Mouse (Mus musculus) MEL (cell line): Measurements from ENCODE around the gene Ptcd2. TPM values are rescaled to one million over a fixed set of nuclear protein-coding genes. Genes with fewer than 3 reads are reported as not detected.

Source experiments
- DNase-seq: peaks from one replicate; pipeline ENCODE4 v3.0.0; 2011; ENCODE audit warnings: low read depth, low spot score
- H3K27ac ChIP-seq: 2 replicates; pipeline ENCODE4 v1.5.1; 2012; ENCODE audit warnings: low read depth, mild to moderate bottlenecking, control low read depth, low read length, moderate library complexity; ENCODE audit not compliant: control insufficient read depth
- H3K27me3 ChIP-seq, 2 experiments: fragments of 150-350 bp in 1 of 2; sonication (generic) in 1 of 2; 2 replicates each; pipeline ENCODE4 v1.6.1; 2012; ENCODE audit warnings: low read length in 2 of 2, mild to moderate bottlenecking in 2 of 2, improper control_type of control experiment in 1 of 2, moderate library complexity in 1 of 2; ENCODE audit not compliant: insufficient read depth in 2 of 2, control insufficient read depth in 1 of 2
- H3K36me3 ChIP-seq, 2 experiments: 2 replicates each; pipeline ENCODE4 v1.6.1; 2012 to 2014; ENCODE audit warnings: low read length in 2 of 2, improper control_type of control experiment in 1 of 2, inconsistent platforms in 1 of 2, mild to moderate bottlenecking in 1 of 2; ENCODE audit not compliant: insufficient read depth in 2 of 2, control insufficient read depth in 1 of 2
- H3K4me1 ChIP-seq, 2 experiments: fragments of 150-350 bp in 1 of 2; sonication (generic) in 1 of 2; 2 replicates each; pipeline ENCODE4 v1.6.1; 2012; ENCODE audit warnings: low read length in 2 of 2, improper control_type of control experiment in 1 of 2, mild to moderate bottlenecking in 1 of 2; ENCODE audit not compliant: insufficient read depth in 2 of 2, control insufficient read depth in 1 of 2
- H3K4me3 ChIP-seq, 2 experiments: fragments of 150-350 bp in 1 of 2; sonication (generic) in 1 of 2; 2 replicates each; pipeline ENCODE4 v1.5.1; 2012; ENCODE audit warnings: low read depth in 2 of 2, low read length in 2 of 2, mild to moderate bottlenecking in 2 of 2, moderate library complexity in 2 of 2, control low read depth in 1 of 2, improper control_type of control experiment in 1 of 2; ENCODE audit not compliant: control insufficient read depth in 1 of 2, insufficient read depth in 1 of 2
- H3K79me2 ChIP-seq: 2 replicates; pipeline ENCODE4 v1.6.1; 2012; ENCODE audit warnings: mild to moderate bottlenecking, low read length, moderate library complexity; ENCODE audit not compliant: control insufficient read depth, poor library complexity, insufficient read depth
- H3K9ac ChIP-seq: 2 replicates; pipeline ENCODE4 v1.6.1; 2012; ENCODE audit warnings: low read depth, mild to moderate bottlenecking, control low read depth, low read length, moderate library complexity; ENCODE audit not compliant: control insufficient read depth, poor library complexity, severe bottlenecking
- H3K9me3 ChIP-seq: fragments of 150-350 bp; sonication (generic); replicated peaks from 2 replicates; pipeline ENCODE4 v1.6.1; 2012; ENCODE audit warnings: mild to moderate bottlenecking, low read length, improper control_type of control experiment, moderate library complexity; ENCODE audit not compliant: insufficient read depth
- BHLHE40 ChIP-seq: IDR thresholded peaks from 2 replicates; pipeline ENCODE4 v1.6.1; 2012; ENCODE audit warnings: low read depth, mild to moderate bottlenecking, inconsistent platforms, low read length, improper control_type of control experiment, borderline replicate concordance
- CHD1 ChIP-seq: IDR thresholded peaks from 2 replicates; pipeline ENCODE4 v1.6.1; 2012; ENCODE audit warnings: low read depth, mild to moderate bottlenecking, inconsistent platforms, low read length, improper control_type of control experiment
- CHD2 ChIP-seq: IDR thresholded peaks from 2 replicates; pipeline ENCODE4 v1.6.1; 2011; ENCODE audit warnings: low read length, improper control_type of control experiment
- CTCF ChIP-seq, 3 experiments: IDR thresholded peaks in 2 of 3; conservative IDR thresholded peaks in 1 of 3; 2 replicates each; pipeline ENCODE4 v1.5.1; 2011 to 2012; ENCODE audit warnings: low read length in 3 of 3, low read depth in 2 of 3, mild to moderate bottlenecking in 2 of 3, improper control_type of control experiment in 1 of 3, inconsistent platforms in 1 of 3, mixed read lengths in 1 of 3, moderate library complexity in 1 of 3; ENCODE audit not compliant: control insufficient read depth in 1 of 3, insufficient read depth in 1 of 3, poor library complexity in 1 of 3, severe bottlenecking in 1 of 3
- EP300 ChIP-seq, 2 experiments: IDR thresholded peaks; 2 replicates each; pipeline ENCODE4 v1.6.1; 2011; ENCODE audit warnings: improper control_type of control experiment in 2 of 2, low read length in 2 of 2, low read depth in 1 of 2, mild to moderate bottlenecking in 1 of 2
- ETS1 ChIP-seq: IDR thresholded peaks from 2 replicates; pipeline ENCODE4 v1.6.1; 2012; ENCODE audit warnings: low read depth, mild to moderate bottlenecking, inconsistent platforms, low read length, improper control_type of control experiment, moderate library complexity
- GABPA ChIP-seq: IDR thresholded peaks from 2 replicates; pipeline ENCODE4 v1.6.1; 2012; ENCODE audit warnings: low read depth, mild to moderate bottlenecking, inconsistent platforms, low read length, improper control_type of control experiment, moderate library complexity
- MEF2A ChIP-seq: IDR thresholded peaks from 2 replicates; pipeline ENCODE4 v1.6.1; 2014; ENCODE audit warnings: low read depth, mild to moderate bottlenecking, inconsistent platforms, low read length, improper control_type of control experiment; ENCODE audit not compliant: poor library complexity, insufficient replicate concordance, severe bottlenecking; ENCODE audit errors: extremely low read depth
- MXI1 ChIP-seq: IDR thresholded peaks from 2 replicates; pipeline ENCODE4 v1.6.1; 2011; ENCODE audit warnings: mild to moderate bottlenecking, low read depth, low read length, improper control_type of control experiment
- POLR2AphosphoS5 ChIP-seq: IDR thresholded peaks from 2 replicates; pipeline ENCODE4 v1.6.1; 2012; ENCODE audit warnings: low read depth, borderline replicate concordance, mild to moderate bottlenecking, inconsistent platforms, low read length, moderate library complexity, mixed read lengths
- TBP ChIP-seq: IDR thresholded peaks from 2 replicates; pipeline ENCODE4 v1.8.0; 2011; ENCODE audit warnings: low read depth, low read length, improper control_type of control experiment
- UBTF ChIP-seq: IDR thresholded peaks from 2 replicates; pipeline ENCODE4 v1.6.1; 2012; ENCODE audit warnings: low read depth, mild to moderate bottlenecking, inconsistent platforms, low read length, improper control_type of control experiment, moderate library complexity, borderline replicate concordance; ENCODE audit not compliant: insufficient read depth
- USF1 ChIP-seq: IDR thresholded peaks from 2 replicates; pipeline ENCODE4 v1.6.1; 2014; ENCODE audit warnings: low read depth, mild to moderate bottlenecking, inconsistent platforms, low read length, improper control_type of control experiment, moderate library complexity
- USF2 ChIP-seq, 2 experiments: IDR thresholded peaks; 2 replicates each; pipeline ENCODE4 v1.6.1; 2011 to 2012; ENCODE audit warnings: improper control_type of control experiment in 2 of 2, low read length in 2 of 2, borderline replicate concordance in 1 of 2, inconsistent platforms in 1 of 2, low read depth in 1 of 2, mild to moderate bottlenecking in 1 of 2; ENCODE audit not compliant: insufficient read depth in 1 of 2
- ZKSCAN1 ChIP-seq: IDR thresholded peaks from 2 replicates; pipeline ENCODE4 v1.6.1; 2012; ENCODE audit warnings: low read depth, mild to moderate bottlenecking, inconsistent platforms, low read length, improper control_type of control experiment, moderate library complexity
- ZMIZ1 ChIP-seq: IDR thresholded peaks from 2 replicates; pipeline ENCODE4 v1.6.1; 2012; ENCODE audit warnings: low read depth, mild to moderate bottlenecking, inconsistent platforms, low read length, improper control_type of control experiment, moderate library complexity
- polyA plus RNA-seq, 2 experiments: library from polyadenylated mRNA; stranded (reverse) in 1 of 2; unstranded in 1 of 2; fragments of >175 nt in 1 of 2; fragments of >200 nt in 1 of 2; gene quantifications; 2 replicates each; pipeline versions ENCODE4 v1.2.1 to v1.2.4; 2012; ENCODE audit warnings: low replicate concordance in 2 of 2, low read depth in 1 of 2; ENCODE audit not compliant: insufficient read length in 2 of 2, insufficient read depth in 1 of 2, missing spikeins in 1 of 2
- total RNA-seq: library from RNA; depleted of rRNA; stranded (reverse); fragments of 300-350 nt; gene quantifications from 2 replicates; pipeline ENCODE4 v1.2.3, GENCODE M21; 2012

Ptcd2 gene
- total and polyA plus RNA-seq, 3 experiments: 42.9 to 55.3 TPM; not detected in 1

DNA sequence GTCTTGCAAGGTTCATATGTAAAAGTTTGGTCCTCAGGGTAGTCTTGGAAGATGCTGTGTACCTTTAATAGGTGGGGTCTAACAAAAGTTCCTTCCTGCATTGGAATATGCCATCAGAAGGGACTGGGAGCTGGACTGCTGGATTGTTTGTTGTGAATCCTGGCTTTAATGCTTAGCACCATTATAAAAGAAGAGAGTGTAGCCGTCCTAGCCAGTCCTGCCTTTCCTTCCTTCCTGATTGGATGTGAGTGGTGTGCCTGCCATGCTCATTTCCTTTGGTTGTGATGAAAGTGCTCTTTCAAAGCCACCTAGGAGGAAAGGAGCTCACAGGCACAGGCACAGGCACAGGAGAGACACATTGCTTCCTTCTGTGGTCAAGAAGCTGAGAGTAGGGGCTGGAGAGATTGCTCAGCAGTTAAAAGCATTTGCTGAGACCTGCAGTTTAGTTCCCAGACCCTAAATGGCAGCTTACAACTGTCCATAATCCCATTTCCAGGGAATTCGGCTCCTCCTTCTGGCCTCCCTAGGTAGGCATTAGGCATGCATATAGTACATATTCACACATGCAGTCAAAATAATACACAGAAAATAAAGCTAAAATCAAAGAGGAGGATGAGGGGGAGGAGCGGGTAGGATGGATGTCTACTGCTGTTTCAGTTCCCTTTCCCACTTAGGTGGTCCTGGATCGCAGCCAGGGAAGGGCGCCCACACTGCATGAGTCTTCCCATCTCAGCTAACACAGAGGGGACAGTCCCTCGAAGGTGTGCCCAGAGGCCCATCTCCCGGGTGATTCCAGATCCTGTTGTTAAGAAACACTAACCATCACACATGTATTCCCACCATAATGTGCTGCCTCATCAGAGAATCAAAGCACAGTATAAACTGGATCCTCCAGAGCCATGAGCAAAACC is 43.7 kb upstream of the Ptcd2 start:
- no peaks in the 10 kb centered on the region for H3K4me1 ChIP-seq
- no peak for TF ChIP-seq UBTF
- TF ChIP-seq ZKSCAN1: no peak
- TF ChIP-seq BHLHE40: no peak
- no peak for TF ChIP-seq ETS1
- no peak for TF ChIP-seq EP300 (IDR thresholded peaks at IDR 0.05; ENCODE audit: low read depth in 1 of 2, low read length in 2 of 2)
- TF ChIP-seq POLR2AphosphoS5: no peak
- no peak for TF ChIP-seq GABPA
- TF ChIP-seq CHD2: no peak
- TF ChIP-seq MEF2A: no peak
- TF ChIP-seq USF1: no peak
- TF ChIP-seq CTCF (IDR thresholded peaks at IDR 0.05 in 2 of 3, conservative IDR thresholded peaks at IDR 0.05 in 1 of 3; ENCODE audit: control insufficient read depth in 1 of 3, insufficient read depth in 1 of 3, low read depth in 2 of 3, low read length in 3 of 3, poor library complexity in 1 of 3, severe bottlenecking in 1 of 3): no peak
- TF ChIP-seq MXI1: no peak
- no peak for TF ChIP-seq TBP
- TF ChIP-seq ZMIZ1: no peak
- H3K27ac ChIP-seq: no peak overlapping the region
- no peak overlapping the region for H3K9ac ChIP-seq
- H3K27me3 ChIP-seq: no peaks in the 10 kb centered on the region
- no peaks in the 10 kb centered on the region for H3K79me2 ChIP-seq
- no peak for DNase-seq
- H3K36me3 ChIP-seq: no peaks in the 10 kb centered on the region
- H3K9me3 ChIP-seq: no peaks in the 10 kb centered on the region
- H3K4me3 ChIP-seq: no peak overlapping the region

DNA sequence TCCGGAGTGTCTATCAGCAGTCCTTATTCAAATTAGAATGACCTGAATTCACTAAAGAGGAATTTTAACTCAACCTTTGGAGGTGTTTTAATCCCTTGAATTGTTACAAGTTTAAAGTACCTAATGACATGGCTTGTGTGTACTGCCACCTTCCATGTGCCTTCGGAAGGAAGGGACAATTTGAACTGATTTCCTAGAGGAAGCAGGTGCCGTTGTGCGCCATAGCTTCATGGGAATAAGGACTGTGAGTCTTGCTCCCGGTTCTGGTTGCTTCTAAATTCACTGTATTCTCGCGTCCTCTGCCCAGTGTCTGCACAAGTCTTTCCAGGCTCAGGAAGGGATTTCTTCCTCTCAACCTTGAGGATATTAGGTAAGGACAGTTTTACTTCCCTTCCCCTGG is 41.8 kb upstream of the Ptcd2 start:
- Histone ChIP-seq H3K27ac (no peak overlapping the region), H3K27me3 (no peaks in the 10 kb centered on the region), H3K4me3 (no peak overlapping the region)
- TF ChIP-seq CHD1 (no peak), USF2 (IDR thresholded peaks at IDR 0.05; ENCODE audit: borderline replicate concordance in 1 of 2, insufficient read depth in 1 of 2, low read depth in 1 of 2, low read length in 2 of 2) (no peak)
- TF ChIP-seq, all 39 proteins: peak for 0
- DNase-seq: no peak
- peaks cover 0 to 5% of the 10 kb centered on the region in 2 experiments; a peak in 1 of 4 replicates for H3K36me3 ChIP-seq
- H3K4me1 ChIP-seq: 0 out of 4 replicates have a peak, but pooled peaks cover 0 to 3% of the 10 kb centered on the region in 2 experiments
- no peaks in the 10 kb centered on the region for H3K79me2 ChIP-seq
- H3K9me3 ChIP-seq: no peaks in the 10 kb centered on the region
- H3K9ac ChIP-seq: no peak overlapping the region
